Mouse (Mus musculus) testis, adult 2 months (tissue): ENCODE results near the gene Wnk2.

Experiments
- CTCF ChIP-seq: fragments of 200-500 bp; IDR thresholded peaks from 2 replicates; pipeline ENCODE4 v1.5.1; 2012; ENCODE audit warnings: low read depth, mild to moderate bottlenecking, inconsistent platforms, low read length, moderate library complexity; ENCODE audit not compliant: control insufficient read depth, insufficient read depth, insufficient replicate concordance
- POLR2A ChIP-seq: fragments of 200-500 bp; IDR thresholded peaks from 2 replicates; pipeline ENCODE4 v1.6.1; 2012; ENCODE audit warnings: low read depth, mild to moderate bottlenecking, inconsistent platforms, low read length, moderate library complexity; ENCODE audit not compliant: control insufficient read depth

GRCm38 (mm10) chr13:49170623-49171022, 22.8 kb upstream of the Wnk2 start:
- TF ChIP-seq POLR2A (no peak), CTCF (no peak)
